Mouse (Mus musculus) retina, postnatal 1 day (tissue): ENCODE measurements around the gene Sox30.

ENCODE experiments used
- DNase-seq: peaks from one replicate; pipeline ENCODE4 v3.0.0-alpha.2; 2012

The Sox30 gene

DNA sequence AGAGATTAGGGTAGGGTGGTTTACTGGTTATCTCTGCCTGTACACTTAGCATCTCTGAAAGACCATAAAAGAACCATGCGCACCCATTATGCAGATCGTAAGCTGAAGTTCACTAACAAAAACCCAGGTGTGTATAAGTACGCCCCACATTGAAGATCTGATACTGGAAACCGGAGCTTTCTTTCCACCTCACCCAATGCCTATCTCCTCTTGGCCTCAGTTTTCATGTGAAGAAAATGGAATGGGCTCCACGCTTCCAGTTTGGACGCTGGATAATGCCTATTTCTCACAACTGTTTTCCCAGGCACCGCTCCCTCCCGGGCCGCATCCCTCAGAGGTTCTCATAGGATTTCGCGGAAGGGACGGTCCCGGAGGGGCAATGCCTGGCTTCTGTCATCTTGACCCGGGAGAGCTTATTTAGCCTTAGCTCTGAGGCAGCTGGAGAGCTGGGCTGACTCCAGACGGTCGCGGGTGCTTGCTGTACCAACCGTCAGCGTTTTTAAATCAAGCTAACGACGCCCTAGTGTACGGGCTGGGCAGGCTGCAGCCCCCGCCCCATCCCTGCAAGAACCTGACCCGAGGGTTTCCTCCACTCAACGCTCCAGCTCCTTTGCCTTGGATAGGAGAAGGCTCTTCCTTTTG is 76.8 kb downstream of the Sox30 start:
- DNase-seq, result peak; percentile 43

DNA sequence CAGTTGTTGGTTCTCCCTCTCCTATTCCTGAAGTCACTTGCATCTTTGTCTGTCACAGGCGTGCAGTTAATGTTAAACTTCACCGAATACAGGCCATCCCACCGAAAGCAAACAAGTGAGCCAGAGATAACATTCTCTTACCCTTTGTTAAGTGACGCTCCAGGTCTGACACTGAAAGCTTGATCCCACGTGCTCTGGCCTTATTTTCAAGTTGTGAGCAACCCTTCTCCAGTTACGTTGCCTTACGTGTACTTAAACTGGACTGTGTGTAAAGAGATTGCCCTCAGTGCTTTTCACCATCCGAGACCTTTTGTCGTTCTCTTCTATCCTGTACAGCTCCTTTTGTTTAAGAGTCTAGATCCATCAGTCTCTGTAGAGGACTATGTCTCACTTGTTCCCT is 77.9 kb downstream of the Sox30 start:
- DNase-seq, result no peak

DNA sequence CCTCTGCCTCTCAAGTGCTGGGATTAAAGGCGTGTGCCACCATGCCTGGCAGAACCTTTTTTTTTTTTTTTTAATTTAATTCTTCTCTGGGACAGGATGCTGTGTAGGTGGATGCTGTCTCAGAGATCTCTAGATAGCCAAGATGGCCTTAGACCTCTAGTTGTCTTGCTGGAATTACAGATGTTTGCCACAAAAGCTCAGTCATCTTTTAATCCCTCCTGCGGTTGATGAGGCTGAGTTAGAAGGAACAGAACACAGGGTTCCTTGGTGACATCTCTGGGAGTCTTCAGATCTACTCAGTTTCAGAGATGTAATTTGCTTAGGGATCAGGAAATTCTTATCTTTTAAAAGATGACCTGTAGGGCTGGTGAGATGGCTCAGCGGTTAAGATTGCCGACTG is 78.8 kb downstream of the Sox30 start:
- no peak for DNase-seq

DNA sequence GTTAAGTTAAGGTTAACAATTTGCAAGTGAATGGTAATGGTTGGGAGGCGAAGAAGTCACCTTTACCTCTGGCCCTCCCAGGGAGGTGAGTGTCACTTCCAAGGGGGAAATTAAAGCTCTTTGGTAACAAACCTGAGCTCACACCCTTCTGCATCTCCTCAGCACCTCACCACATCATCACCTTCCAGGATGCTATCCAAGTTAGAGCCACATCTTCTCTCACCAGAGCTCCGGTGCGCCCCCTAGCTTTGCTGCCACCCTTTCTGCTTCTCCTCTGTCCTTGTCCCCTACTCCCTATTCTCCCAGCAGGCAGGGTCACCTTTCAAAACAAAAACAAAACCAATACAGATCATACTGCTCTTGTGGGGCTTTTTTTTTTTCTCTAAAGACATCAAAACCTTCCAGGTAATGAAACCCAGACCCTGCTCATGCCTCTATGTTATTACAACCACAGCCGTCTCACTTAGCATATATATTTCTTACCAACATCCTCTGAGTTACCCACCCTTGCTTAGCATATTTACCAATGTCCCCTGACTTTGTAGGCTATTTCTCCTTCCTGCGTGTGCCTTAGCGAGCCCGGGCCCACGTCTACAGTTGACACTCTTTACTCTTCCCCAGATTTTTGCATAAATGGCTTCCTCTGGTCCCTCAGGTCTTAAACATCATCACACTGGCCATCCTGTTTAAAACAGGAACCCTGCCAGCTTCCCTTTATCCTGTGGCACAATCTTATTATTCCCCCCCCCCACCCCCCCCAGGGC is 80.0 kb downstream of the Sox30 start:
- DNase-seq, result no peak

DNA sequence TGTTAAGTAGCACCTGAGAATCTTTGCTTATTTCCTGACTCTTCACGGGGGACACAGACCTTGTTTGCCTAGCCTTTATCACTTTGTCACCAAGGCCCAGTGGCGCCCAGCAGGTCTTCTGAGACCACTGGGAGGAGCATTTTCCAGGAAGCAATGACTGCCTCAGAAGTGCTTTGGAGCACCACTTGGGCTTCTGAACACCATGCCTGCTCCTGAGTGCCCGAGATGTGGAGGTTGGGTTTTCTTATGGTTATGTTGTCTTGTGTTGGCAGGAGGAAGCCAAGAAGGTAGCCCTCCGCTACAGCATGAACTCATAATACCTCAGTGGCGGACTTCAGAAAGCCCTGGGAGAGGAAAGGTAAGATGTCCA is 80.5 kb downstream of the Sox30 start:
- no peak for DNase-seq

DNA sequence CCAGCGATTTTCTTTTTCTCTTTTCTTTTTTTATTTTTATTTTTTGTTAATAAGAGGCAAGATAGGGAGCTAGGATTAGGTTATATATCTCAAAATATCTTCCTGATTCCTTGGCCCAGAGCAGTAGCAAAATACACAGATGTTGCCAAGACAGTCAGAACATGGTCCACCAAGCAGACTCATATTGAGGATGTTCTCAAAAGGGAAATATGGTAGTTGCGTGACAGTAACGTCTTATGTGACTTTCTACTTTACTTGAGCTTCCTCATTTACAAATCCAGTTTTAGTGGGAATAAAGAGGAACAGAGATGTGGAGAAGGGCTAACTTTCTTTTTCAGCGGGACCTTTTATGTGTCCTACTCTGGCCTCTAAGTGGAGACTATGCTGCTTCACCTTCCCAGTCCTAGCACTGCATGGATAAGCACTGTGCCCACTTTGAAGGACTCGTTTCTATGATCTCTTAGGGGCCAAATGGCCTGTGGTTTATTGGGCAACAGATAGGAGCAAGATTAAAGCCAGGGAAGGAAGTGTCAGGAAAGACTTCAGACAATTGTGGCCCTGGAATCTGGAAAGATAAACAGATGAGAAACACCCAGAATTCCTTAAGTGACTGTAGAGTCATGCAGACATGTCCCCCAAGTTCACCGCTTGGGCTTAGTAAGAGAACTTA is 81.8 kb downstream of the Sox30 start:
- DNase-seq, result no peak

DNA sequence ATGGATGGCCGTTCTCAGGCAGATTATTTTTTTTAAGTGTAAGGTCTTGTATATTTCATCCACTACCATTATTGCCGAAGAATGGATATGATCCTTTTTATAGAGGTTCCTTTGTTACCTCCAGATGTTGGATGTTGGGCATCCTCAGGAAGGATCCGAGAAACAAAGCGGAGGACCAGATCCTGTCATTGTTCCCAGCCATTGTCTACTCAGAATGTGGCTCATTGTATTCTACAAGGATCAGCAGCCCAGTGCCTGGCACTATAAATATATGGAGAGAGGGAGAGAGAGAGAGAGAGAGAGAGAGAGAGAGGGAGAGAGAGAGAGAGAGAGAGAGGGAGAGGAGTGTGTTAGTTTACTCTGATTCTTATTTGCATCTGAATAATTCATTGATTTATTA is 82.5 kb downstream of the Sox30 start:
- DNase-seq, result no peak

DNA sequence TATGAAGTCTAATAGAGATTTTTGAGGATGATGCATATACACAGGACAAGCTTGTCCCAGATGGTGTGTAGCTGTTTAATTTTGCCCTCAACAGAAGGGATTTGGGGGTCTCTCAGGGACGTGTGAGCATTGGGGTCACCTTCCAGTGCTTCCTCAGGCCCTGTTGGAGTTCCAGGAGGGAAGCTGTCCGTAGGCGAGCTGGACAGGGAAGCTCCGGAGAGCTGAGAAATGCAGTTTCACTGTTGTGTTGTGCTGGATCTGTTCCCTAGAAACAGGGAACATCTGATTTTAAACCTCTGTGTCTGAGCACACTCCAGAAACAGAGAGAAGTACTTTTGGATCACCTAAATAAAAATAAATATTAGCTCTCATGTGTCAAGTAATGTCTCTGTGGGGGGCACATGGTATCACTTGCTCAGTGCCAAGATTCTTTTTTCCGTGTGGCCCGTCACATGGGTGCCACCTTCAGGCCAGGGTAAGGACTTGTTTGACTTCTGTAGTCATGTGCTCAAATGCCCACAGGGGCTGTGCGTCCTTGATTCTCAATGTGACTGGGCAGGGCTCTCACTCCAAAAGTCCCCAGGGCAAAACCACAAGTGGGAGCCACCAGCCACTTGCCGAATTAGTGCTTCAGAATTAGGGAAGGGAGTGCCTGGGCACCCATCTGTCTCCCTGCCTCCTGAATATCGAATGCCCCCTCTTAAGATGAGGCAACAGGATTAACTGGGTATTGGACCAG is 83.1 kb downstream of the Sox30 start:
- DNase-seq, result peak; percentile 33

DNA sequence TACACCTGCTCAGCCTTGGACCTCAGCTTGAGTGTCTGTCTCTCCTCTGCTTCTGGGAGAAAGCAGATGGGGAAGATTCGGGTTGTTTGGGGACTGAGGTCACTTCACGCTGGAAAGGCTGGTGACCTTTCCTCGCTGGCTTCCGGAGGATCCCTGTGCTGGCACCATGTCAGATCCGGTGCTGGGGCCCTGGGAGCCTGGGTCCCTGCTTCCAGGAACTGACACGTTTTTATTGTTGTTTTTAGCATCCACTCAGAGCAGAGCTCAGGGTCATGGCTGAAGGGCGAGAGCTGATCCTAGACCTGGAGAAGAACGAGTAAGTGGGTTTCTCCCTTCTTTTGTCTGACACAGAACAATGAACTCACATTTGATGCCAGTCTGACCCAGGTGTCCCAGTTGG is 84.7 kb downstream of the Sox30 start:
- DNase-seq, result no peak

DNA sequence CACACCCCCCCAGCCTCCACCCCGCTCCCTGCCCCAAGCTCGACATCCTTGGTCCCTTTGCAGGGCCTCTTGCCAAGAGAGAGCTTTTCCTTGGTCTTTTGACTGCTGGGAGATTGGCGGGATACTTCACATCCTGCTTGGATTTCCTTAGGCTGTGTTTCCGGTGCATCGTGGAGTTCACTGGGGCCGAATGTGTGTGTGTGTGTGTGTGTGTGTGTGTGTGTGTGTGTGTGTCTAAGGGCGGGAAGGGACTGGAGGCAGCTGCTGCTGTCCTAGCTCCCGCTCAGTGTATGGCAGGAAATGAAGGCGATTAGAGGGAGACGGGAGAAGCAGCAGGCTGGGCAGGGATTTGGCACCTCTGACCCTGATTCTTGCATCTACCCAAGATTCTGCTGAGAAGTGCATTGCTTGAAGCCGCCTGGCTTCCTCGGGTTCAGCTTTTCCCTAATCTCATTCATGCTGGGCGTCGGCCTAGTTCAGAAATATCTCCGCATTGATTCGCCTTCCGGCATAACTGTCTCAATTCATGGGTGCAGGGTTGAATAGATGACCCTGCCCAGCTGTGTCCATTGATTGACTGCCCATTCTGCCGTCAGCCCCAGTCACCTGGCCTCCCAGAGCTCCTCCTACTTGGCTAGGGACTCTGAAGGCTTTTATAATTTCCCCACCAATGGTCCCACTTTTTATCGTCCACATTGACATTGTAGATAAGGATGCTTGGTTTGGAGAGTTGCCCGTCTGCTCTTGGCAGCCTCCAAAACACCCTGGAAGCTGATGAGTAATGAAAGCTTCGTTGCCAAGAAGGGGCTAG is 85.3 kb downstream of the Sox30 start:
- peak; percentile 74 for DNase-seq
